Mouse (Mus musculus): Measurements from ENCODE around the gene Enam. TPM values are rescaled to one million over a fixed set of nuclear protein-coding genes. Genes with fewer than 3 reads are reported as not detected.

Enam gene
- not detected in 2 replicates for polyA plus RNA-seq (2011; ENCODE audit: insufficient read depth, insufficient read length, low replicate concordance, missing spikeins)

DNA sequence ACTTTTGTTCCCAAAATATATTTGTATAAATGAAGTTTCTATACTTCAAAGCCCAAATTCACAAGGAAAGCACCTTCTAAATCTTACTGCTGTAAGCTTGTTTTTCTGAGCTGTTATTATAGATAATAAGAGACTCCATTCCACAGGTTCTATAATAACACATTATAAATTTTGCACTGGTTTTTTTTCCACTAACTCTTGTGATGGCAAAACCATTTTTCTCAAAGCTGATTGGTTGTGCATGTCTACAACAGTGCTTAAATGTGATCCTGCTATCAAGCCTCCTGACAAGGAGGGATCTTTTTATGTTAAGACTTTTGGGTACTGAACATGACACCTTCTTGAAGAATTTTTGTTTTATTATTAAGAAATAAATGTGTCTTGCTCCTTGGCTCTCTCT, at the start of gene Enam:
Gene Enam, plus strand, starts transcription at position 301 of the 400 bp plus-strand sequence.
- Histone ChIP-seq H3K27ac (ENCODE audit: control insufficient read depth, insufficient read depth, low read depth, low read length, poor library complexity) (no peak within 1 kb of the TSS), H3K4me1 (ENCODE audit: control insufficient read depth, insufficient read depth, low read length) (no peaks in the 10 kb centered on the region), H3K4me3 (replicated peaks; ENCODE audit: control insufficient read depth, low read depth, low read length) (no peak within 1 kb of the TSS)
- TF ChIP-seq POLR2A (IDR thresholded peaks at IDR 0.05; ENCODE audit: borderline replicate concordance, control insufficient read depth, low read depth, low read length) (no peak), CTCF (IDR thresholded peaks at IDR 0.05; ENCODE audit: control insufficient read depth, insufficient read depth, low read length) (no peak)

DNA sequence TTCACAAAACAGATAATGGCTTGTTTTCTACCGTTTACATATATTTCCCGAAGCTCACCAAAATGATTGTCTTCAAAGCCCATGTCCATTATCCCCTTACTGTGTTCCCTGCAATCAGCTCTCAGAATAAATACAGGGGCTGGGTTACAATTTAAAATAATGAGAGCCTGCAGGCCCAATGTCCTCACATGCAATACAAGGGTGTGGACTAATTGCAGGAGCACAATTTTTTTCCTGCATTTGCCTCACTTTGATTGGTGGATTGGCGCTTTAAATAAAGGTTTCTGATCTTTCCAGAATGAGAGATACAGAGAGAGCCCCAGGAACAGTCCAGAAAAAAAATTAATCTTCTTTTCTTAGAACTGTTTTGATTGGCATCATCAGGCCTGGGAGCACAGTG, 32.1 kb upstream of the Enam start, which contains the start of gene Ambn:
Gene Ambn, plus strand, starts transcription at position 301 of the 400 bp plus-strand sequence.
- TF ChIP-seq CTCF (IDR thresholded peaks at IDR 0.05; ENCODE audit: control insufficient read depth, insufficient read depth, low read length) (no peak), POLR2A (IDR thresholded peaks at IDR 0.05; ENCODE audit: borderline replicate concordance, control insufficient read depth, low read depth, low read length) (no peak)
- H3K27ac ChIP-seq (ENCODE audit: control insufficient read depth, insufficient read depth, low read depth, low read length, poor library complexity) = no peak within 1 kb of the TSS
- H3K4me3 ChIP-seq (replicated peaks; ENCODE audit: control insufficient read depth, low read depth, low read length) = no peak within 1 kb of the TSS
- no peaks in the 10 kb centered on the region for H3K4me1 ChIP-seq (ENCODE audit: control insufficient read depth, insufficient read depth, low read length)
- 79% methylated on average over 3 of the region's 3 CpGs for WGBS

DNA sequence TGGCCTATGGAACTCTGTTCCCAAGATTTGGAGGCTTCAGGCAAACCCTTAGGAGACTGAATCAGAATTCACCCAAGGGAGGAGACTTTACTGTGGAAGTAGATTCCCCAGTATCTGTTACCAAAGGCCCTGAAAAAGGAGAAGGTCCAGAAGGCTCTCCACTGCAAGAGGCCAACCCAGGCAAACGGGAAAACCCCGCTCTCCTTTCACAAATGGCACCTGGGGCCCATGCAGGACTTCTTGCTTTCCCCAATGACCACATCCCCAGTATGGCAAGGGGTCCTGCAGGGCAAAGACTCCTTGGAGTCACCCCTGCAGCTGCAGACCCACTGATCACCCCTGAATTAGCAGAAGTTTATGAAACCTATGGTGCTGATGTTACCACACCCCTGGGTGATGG, 20.3 kb upstream of the Enam start:
- no peak overlapping the region for H3K27ac ChIP-seq (ENCODE audit: control insufficient read depth, insufficient read depth, low read depth, low read length, poor library complexity)
- TF ChIP-seq POLR2A (IDR thresholded peaks at IDR 0.05; ENCODE audit: borderline replicate concordance, control insufficient read depth, low read depth, low read length) (no peak), CTCF (IDR thresholded peaks at IDR 0.05; ENCODE audit: control insufficient read depth, insufficient read depth, low read length) (no peak)
- no peak overlapping the region for H3K4me3 ChIP-seq (replicated peaks; ENCODE audit: control insufficient read depth, low read depth, low read length)
- H3K4me1 ChIP-seq (ENCODE audit: control insufficient read depth, insufficient read depth, low read length) = no peaks in the 10 kb centered on the region
- WGBS = 73% methylated on average over 2 of the region's 2 CpGs

DNA sequence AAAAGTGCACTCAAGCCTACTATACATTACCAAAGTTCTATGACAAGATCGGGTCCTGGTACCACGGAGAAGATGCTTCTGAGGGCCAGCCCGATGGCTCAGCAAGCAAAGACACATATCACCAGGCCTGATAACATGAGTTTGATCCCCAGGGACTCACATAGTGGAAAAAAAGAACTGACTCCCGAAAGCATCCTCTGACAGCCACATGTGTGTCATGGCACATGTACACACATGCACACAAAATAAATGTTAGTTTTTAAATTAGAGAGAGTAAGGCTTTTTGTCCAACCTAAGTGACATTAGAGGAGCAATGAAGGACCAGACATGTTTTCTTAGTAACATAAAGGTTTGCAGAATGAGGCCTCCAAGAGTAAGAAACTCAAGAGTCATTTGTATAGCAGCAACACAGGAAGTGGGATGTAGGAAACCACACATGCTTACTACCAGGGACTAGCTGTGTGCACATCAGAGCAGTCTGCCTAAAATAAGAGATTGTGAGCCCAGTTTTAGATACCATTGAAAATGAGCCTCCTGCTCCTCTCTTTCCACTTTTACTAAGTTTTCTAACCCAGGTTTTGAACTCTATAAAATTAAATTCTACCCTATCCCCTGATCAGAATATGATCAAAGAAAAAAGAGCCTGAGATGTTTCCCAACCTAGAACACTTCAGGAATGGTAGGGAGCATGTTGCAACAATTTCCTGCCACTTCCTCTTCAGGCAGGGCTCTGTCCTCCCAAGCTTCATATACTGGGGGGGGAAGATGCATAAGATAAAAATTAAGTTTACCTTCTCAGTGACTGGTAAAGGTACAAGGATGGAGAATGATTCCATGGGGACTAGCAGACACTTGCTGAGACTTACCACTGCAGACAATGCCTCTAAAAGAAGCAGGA, 18.7 kb upstream of the Enam start:
- no peak for TF ChIP-seq CTCF (IDR thresholded peaks at IDR 0.05; ENCODE audit: control insufficient read depth, insufficient read depth, low read length)
- no peak for TF ChIP-seq POLR2A (IDR thresholded peaks at IDR 0.05; ENCODE audit: borderline replicate concordance, control insufficient read depth, low read depth, low read length)
- Histone ChIP-seq H3K4me3 (replicated peaks; ENCODE audit: control insufficient read depth, low read depth, low read length) (no peak overlapping the region), H3K27ac (ENCODE audit: control insufficient read depth, insufficient read depth, low read depth, low read length, poor library complexity) (no peak overlapping the region), H3K4me1 (ENCODE audit: control insufficient read depth, insufficient read depth, low read length) (no peaks in the 10 kb centered on the region)
- WGBS = 78% methylated on average over 4 of the region's 4 CpGs

DNA sequence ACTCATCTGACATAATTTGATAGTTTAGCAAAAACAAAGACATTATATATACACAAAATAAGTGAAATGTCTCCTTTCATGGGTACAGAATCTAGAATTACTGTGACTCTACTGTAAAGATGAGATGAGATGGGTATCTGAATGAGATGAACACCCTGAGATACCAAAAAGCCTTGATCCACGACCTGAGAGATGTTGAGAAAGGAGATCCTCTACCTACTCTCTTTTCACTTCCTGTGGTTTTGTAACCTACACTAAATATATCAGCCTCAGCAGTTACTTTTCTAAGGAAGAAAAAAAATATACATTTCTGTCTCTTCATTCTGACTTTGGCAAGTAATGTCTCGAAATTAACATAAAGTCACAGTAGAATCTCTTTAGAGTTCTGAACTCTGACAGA, 1.2 kb downstream of the Enam start:
- no peak for TF ChIP-seq POLR2A (IDR thresholded peaks at IDR 0.05; ENCODE audit: borderline replicate concordance, control insufficient read depth, low read depth, low read length)
- TF ChIP-seq CTCF (IDR thresholded peaks at IDR 0.05; ENCODE audit: control insufficient read depth, insufficient read depth, low read length) = no peak
- Histone ChIP-seq H3K4me3 (replicated peaks; ENCODE audit: control insufficient read depth, low read depth, low read length) (no peak overlapping the region), H3K4me1 (ENCODE audit: control insufficient read depth, insufficient read depth, low read length) (no peaks in the 10 kb centered on the region)

DNA sequence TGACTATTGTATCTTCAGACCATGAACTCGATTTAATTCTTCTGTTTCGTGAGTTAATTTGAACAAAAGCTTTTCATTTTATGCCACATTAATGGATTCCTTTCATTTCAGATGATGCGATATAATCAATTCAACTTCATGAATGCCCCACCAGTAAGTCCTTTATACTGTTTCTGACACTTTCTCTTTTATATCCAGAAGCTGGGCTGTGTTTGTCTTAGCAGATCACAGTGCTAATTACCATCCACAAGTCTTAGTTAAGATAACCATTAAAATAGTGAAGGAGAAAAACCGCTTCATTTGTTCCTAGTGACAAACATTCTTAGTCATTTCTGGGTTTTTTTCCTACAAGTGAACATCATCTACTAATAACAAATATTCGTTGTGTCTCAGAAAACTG, 3.3 kb downstream of the Enam start:
- TF ChIP-seq CTCF (IDR thresholded peaks at IDR 0.05; ENCODE audit: control insufficient read depth, insufficient read depth, low read length) = no peak
- TF ChIP-seq POLR2A (IDR thresholded peaks at IDR 0.05; ENCODE audit: borderline replicate concordance, control insufficient read depth, low read depth, low read length) = no peak
- 78% methylated on average over 5 of the region's 5 CpGs for WGBS
- no peaks in the 10 kb centered on the region for H3K4me1 ChIP-seq (ENCODE audit: control insufficient read depth, insufficient read depth, low read length)
- no peak overlapping the region for H3K4me3 ChIP-seq (replicated peaks; ENCODE audit: control insufficient read depth, low read depth, low read length)
- H3K27ac ChIP-seq (ENCODE audit: control insufficient read depth, insufficient read depth, low read depth, low read length, poor library complexity) = no peak overlapping the region

More for the DNA sequence above, 1.2 kb downstream of the Enam start:
- no peak overlapping the region for H3K27ac ChIP-seq (ENCODE audit: control insufficient read depth, insufficient read depth, low read depth, low read length, poor library complexity)
- WGBS = 33% methylated on average over 2 of the region's 2 CpGs

DNA sequence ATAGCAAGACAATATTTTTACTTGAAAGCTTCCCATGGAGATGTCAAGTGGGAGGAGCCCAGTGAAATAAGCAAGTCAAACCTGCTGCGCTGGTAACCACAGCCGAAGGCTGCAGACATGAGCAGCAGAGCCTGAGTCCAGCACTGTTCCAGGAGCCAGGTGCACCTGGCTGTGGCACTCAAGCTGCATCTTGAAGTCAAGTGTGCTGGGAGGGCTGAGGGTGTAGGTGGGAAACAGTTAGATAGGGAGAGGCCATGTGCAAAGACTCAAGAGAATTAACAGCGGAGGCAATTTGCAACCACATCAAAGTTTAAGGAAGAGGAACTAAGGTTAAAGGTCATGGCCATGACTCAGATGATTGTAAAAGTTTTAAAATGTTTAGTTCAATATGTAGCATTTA, 12.0 kb downstream of the Enam start:
- H3K4me1 ChIP-seq (ENCODE audit: control insufficient read depth, insufficient read depth, low read length) = no peaks in the 10 kb centered on the region
- WGBS = 57% methylated on average over 3 of the region's 3 CpGs
- H3K27ac ChIP-seq (ENCODE audit: control insufficient read depth, insufficient read depth, low read depth, low read length, poor library complexity) = no peak overlapping the region
- no peak overlapping the region for H3K4me3 ChIP-seq (replicated peaks; ENCODE audit: control insufficient read depth, low read depth, low read length)
- no peak for TF ChIP-seq POLR2A (IDR thresholded peaks at IDR 0.05; ENCODE audit: borderline replicate concordance, control insufficient read depth, low read depth, low read length)
- TF ChIP-seq CTCF (IDR thresholded peaks at IDR 0.05; ENCODE audit: control insufficient read depth, insufficient read depth, low read length) = no peak

DNA sequence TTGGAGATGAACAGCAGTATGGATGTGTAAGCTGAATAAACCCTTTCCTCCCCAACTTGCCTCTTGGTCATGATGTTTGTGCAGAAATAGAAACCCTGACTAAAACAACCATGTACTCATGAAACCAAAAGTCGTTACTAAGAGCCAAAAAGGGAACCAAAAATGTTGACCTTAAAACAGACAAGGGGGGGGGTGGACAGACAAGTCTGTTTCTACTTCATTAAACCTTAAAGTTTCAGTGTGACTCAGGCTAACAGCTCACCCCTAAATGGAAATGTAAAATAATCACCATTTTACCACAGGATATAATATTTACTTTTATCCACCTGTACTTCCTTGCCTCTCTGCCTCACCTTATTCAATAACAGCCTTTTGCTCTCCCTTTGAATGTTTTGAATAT, 20.8 kb downstream of the Enam start:
- peaks cover 2% of the 10 kb centered on the region for H3K4me1 ChIP-seq (ENCODE audit: control insufficient read depth, insufficient read depth, low read length)
- TF ChIP-seq CTCF (IDR thresholded peaks at IDR 0.05; ENCODE audit: control insufficient read depth, insufficient read depth, low read length) = no peak
- TF ChIP-seq POLR2A (IDR thresholded peaks at IDR 0.05; ENCODE audit: borderline replicate concordance, control insufficient read depth, low read depth, low read length) = no peak
- WGBS = 0% methylated on average over 1 of the region's 1 CpGs
- H3K27ac ChIP-seq (ENCODE audit: control insufficient read depth, insufficient read depth, low read depth, low read length, poor library complexity) = no peak overlapping the region; the same call in 1 of the 2 replicates
- H3K4me3 ChIP-seq (replicated peaks; ENCODE audit: control insufficient read depth, low read depth, low read length) = no peak overlapping the region
